Mouse (Mus musculus): ENCODE results near the gene Stk4.

Stk4 gene

DNA sequence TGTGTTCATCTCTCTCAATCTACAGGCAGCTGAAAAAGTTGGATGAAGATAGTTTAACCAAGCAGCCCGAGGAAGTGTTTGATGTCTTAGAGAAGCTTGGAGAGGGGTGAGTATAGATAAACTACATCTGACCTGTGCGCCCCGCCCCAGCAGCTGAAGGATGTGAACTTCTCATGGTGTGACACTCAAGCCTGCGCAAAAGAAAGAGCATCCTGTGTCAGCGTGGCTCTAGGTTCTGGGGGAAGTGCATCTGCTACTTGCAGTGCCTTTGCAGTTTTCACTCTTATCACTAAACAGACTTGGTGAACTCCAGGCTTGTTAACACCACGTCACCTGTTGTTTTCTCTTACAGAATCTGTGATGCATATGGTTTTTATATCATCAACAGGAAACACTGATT, 9.4 kb downstream of the Stk4 start:
- DNase-seq (ENCODE audit: low read depth, low spot score), result no peak

DNA sequence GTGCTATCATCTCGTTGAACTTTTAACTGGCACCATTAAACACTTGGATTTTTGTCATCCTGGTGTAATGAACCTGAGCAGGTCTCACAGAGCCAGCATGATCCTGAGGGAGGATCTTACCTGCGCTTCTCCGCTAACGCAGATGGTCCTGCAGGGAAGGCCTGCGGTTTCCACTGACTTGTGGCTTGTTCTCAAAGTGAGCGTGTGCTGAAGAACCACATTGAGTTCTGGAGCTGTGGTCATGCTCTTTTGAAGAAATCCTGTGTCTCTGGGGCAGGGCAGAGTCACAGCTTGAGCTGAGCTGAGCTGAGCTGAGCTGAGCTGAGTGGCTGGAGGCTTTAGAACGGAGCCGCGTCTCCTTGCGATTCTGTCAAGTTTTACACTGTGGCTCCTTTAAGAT, 11.5 kb downstream of the Stk4 start:
- DNase-seq (ENCODE audit: low read depth, low spot score), result no peak

DNA sequence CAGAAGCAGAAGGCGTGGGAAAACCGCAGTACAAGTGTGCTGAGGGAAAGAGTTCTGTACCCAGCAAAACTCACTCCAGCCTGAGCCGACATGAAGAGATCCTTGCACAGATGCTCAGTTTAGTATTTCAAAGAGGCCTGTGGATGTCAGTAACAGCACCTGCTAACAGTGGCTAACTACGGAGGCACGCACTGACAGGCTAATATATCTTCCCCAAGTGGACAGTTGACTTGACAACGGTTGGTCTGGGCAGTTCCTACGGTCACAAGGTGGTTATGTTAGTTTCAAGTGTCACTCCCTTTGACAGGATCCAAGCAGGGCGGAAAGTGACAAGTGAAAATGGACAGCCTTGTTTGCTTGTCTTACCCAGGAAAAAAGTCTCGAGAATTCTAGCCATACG, 12.1 kb downstream of the Stk4 start:
- DNase-seq (ENCODE audit: low read depth, low spot score), result no peak

DNA sequence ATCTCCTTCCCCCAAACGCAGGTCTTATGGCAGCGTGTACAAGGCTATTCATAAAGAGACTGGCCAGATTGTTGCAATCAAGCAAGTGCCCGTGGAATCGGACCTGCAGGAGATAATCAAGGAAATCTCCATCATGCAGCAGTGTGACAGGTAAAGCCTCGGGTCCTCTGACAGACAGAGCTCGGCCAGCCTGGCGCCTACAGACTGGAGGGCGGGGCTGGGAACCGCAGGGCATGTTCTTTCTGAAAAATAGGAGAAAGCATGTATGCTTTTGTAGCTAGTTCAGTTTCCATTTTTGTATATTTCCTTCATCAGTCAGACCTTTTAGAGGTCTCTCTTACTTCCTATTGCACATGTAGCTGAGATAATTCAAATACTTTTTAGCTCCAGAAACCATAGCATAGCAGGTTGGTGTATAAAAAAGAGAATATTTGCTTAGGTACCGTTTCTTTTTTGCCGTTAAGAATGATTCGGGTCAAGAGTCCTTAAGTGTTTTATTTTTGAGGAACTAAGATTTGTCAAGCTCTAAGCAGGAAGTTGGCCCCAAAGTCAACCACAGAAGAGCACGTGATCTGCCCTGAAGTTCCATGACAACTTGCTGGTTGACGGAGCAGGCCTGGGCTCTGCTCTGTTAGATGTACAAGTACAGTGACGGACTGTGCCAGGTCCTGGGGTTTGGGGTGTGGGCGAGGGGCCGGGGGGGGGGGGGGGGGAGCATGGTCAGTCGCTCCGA, 13.7 kb downstream of the Stk4 start:
- no peak for DNase-seq (ENCODE audit: low read depth, low spot score)

DNA sequence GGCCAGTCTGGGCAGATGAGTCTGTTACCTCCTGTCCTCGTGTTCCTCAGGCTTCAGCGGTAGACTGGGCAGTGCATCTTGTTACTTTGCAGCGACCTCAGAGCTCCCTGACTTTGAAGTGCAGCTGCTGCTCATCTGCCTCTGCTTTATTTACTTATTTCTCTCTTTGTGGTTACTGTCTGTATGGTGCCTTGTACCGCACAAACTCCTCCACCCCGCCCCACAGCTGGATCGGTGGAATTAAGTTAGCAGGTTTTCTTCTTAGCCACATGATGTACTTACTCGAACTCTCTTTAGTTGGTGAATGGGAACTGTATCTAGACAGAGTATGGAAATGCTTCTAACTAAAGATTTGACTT, 14.2 kb downstream of the Stk4 start:
- no peak for DNase-seq (ENCODE audit: low read depth, low spot score)

DNA sequence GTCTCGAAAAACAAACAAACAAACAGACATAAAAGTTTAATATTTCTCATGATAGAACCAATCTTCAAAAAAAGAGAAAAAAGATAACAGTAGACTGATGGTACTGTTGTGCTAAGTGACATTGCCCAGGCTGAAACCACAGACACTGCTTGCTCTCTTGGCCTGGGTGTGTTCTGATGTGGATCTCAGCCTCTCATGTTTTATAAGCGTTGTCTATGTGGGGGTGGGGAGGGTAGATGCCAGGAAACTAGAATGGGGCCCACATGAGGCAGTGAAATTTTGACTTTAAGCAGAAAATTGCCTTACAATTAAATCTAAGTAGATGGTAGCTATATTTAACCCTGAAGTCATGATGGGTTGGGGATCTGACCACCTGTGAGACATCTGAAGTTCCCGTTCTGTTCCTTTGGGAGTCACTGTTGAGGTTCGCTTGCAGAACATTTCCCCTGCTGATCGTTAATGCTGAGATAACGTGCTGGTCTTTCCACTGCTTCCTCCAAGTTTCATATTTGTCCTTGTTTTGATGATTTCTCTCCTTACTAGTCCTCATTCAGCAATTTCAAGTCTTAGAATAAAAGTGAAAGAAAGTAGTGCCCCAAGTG, 17.4 kb downstream of the Stk4 start:
- no peak for DNase-seq (ENCODE audit: low read depth, low spot score)

DNA sequence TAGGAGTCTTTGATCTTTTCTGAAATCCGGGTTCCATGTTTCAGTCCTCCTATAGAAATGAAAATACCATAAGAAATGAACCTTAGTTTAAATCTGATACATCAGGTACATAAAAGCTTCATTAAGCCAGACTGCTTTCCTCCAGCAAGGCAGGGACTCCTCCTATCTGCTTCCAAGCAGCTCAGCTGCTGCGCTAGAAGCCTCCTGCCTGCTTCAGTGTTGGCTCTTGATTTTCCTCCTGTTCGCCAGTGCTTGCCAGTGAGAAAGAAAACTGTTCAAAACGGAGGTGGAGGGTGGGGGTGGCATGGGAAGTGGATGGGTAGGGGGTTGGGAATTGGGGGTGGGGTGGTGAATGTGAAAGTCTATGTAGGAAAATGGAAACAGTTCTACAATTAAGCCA, 19.4 kb downstream of the Stk4 start:
- DNase-seq (ENCODE audit: low read depth, low spot score), result no peak

DNA sequence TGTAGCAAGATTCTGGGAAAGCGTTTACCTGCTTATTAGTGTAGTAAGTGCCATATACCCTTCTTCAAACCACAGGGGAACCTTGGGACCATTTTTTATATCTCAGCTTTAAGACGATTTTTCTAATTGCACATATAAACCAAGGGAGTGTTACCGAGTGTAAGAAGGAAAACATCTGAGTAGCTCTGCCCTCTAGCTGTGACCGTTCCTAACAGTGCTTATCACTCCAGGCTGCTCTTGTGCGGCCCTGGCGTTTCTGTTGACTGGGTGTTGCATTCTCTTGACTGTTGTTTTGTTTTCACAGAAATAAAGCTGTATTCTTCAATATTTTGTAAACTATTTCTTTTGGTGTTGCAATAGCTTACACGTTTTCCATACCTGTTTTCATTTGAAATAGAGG, 24.0 kb downstream of the Stk4 start:
- no peak for DNase-seq (ENCODE audit: low read depth, low spot score)

DNA sequence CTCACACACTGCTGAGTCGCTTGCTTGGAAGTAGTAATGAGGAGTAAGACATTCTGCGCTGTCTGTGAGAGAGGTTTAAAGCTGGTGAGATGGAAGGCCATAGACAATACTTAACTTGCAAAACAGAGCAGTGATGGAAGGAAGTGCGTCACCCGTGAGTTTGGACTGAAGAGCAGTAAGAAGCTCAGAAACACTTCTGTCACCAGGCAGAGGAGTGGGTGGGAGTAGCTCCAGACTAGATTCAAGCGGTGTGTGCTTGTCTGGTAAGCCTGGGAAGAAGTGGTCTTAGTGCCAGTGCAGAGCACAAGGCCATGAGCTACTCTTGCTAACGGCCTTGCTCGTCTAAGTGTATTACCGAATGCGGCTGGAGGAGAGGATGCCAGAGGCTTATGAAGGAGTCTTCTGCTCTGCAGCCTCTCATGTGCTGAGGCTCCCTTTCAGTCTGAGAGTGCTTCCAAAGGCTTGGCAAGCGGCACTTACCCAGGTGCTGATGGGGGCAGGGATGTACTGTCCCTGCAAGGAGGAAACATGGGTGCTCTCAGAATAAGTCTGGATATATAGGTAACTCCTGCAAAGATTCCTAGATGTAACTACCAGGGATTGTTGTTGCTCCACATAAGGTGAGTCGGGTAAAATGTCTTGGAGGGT, 28.6 kb downstream of the Stk4 start:
- DNase-seq (ENCODE audit: low read depth, low spot score), result no peak

DNA sequence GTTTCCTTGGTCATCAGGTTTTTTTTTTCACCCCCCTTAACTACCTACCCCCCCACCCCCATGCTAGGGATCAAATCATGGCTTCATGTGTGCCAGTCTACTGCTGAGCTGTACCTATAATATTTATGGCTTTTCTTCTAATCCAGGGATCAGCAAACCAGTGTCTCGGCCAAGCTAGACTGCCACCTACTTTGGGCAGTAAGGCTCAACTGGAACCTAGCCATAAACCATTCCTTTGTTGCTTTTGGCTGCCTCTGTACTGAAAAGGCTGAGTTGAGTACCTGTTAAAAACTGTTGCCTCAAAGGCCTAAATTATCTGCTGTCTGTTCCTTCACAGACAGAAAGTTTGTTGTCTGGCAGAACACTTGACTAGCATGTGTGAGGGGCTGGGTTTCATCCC, 31.8 kb downstream of the Stk4 start:
- DNase-seq (ENCODE audit: low read depth, low spot score), result no peak

DNA sequence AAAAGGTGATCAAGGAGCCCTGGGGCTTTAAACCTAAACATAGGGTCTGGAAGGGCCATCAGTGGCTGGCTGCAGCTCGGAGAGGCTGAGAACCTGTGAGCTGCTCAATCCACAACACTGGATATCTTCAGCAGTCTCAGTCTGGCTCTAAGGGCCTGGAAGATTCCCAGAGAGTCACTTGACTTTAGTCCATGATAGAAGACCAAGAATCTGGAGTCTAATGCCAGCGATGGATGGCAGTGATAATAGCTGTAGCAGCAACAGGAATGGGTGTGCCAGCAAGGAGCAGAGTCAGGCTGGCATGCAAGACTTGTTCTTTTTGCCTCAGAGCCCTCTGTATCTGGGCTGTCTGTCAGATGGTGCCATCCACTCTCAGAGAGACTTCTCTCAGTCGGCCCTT, 32.2 kb downstream of the Stk4 start:
- DNase-seq (ENCODE audit: low read depth, low spot score), result no peak

DNA sequence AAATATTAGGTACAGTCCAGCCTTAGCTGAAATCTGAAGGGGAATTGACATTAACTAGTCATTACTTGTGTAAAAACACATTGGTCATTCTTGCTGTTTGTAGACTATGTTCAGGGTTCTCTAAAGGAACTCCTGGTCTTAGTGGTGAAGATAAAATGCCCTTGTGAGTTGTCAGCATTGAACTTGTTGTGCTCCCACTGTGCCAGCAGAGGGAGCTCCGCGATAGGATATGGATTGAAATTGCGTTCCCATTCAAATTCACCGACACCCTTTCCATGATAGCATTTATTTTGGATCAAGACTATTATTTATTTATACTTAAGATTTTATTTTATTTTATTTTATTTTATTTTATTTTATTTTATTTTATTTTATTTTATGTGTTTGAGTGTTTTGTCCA, 33.4 kb downstream of the Stk4 start:
- DNase-seq (ENCODE audit: low read depth, low spot score), result peak; percentile 75

DNA sequence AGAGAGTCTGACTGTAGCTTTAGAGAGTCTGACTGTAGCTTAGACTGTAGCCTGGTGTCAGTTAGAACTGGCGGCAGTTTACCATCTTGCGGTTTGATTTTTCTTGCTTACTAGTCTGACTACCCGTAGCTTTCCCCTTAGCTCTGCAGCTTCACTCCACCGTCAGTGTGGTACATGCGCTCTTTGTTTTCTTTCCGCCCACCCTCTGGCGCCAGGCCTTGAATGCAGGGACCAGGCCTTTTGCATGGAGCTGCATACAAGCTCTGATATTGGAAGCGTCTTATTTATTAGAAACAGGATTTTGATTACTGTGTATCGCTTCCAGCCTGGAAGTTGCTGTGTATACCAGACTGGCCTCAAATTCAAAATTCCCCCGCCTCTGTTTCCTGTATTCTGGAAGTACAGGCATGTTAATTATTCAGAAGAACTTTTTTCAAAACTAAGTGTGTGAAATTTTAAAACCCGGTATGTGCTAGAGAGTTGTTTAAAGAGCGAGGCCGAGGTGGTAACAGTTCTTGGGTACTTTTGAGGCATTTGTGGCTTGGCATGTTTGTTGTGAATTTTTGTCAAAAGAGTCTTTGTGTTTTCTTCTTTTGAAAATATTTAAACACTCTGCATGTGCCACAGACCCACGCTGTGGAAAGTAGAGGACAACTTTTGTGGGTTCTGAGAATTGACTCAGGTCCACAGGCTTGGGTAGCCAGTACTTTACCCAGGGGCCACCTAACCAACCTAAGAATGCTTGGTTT, 36.3 kb downstream of the Stk4 start:
- no peak for DNase-seq (ENCODE audit: low read depth, low spot score)

DNA sequence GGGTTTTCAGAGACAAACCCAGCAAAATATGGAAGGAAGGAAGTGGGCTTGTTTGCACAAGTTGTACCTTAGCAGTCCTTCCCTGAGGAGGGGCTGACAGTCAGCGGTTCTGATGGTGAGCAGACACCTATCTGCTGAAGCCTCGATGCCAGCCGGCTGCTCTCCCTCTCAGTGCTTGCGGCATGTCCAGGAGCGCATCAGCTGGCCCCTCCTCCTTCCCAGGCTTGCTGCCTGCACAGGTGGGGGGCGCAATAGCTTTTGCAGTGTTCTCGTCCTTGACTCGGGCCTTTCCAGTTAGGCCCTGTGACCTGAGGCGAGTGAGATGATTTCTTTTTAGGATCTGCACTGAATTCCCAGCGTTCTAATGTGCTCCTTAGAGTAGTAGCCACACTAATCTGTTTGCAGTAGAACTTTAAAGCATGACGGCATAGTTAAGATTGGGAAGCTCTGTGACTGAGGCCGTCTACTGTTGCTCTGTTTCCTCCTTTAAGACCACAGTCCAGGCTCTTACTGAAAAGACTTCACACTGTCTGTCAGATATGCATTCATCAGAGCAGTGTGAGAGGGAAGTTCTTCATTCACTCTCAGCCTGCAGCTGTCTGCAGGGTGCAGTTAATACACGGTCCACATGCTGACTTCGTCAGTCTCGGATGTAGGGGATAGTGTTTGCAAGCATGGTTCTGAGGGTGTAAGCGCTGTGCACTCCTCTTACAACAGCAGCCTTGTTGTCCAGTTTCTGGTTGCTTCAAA, 37.2 kb downstream of the Stk4 start:
- DNase-seq (ENCODE audit: low read depth, low spot score), result no peak

DNA sequence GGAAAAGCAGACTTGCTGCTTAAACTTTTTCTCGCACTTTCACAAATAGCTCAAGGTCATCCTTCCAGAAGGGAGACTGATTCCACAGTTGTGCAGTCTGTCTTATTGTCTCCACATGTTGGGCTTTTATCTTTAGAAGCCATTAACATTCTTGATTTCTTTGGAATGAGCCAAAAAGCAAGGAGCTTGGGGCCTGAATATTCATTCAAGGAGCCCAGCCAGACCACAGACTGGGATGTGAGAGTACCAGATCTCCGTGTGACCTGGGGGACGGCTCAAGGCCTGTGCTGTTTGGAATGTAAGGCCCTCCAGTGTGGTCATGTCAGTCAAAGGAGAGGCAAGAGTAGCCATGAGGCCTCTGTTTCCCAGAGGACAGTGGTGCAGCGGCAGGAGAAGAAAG, 38.4 kb downstream of the Stk4 start:
- peak; percentile 40 for DNase-seq (ENCODE audit: low read depth, low spot score)

DNA sequence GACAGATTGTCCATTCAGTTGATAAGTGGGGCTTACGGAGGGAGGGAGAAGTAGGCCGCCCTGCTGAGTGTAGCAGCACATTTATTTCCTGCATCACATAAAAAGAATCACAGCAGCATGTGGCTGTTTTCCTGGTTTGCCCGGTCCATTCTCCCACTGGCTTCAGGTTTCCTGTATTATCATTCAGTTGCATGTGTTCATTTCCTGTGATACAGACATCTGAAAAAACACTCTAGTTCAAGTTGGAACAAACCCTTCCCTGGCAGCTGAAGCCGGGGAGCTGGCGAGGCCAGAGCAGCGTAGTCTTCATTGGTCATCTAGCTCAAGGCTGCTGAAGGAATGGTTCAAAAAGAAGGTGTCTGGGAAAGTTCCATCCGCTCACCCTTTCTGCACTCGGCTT, 41.4 kb downstream of the Stk4 start:
- DNase-seq (ENCODE audit: low read depth, low spot score), result no peak

DNA sequence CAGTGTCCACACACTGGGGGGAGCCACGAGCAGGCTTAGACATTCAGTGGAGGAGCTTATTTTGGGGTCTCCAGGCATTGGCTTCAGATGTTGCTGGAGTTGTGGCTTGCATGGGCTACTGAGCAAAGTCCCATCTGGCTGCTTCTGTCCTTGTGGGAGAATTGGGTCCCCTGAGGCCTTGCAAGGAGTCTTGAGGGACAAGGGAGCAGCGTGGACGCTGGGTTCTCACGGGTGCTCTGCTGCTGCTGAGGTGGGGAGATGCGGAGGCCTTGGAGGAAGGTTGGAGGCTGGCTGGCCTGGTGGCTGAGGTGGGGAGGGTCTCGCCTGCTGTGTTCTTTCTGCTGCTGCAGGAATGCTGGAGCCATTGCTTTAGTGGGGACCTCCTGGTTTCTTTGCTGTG, 43.9 kb downstream of the Stk4 start:
- DNase-seq (ENCODE audit: low read depth, low spot score), result no peak

DNA sequence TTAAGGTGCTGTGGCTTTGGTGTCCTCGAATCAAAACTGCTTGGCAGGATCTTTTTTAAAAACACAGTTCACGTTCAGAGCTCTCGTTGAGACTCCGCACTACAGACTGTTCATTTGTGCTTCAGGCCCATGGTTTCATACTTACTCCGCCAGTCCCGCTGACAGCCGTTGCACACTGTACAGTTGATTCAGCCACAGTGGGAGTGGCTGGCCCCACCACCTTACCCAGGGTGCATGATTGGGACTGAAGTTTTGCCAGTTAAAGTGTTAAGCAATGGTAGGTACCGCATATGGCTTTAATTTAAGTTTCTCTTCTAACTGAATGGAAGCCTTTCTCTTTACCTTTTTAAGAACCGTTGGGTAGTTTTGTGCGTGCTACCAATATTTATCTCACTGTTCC, 45.4 kb downstream of the Stk4 start:
- no peak for DNase-seq (ENCODE audit: low read depth, low spot score)

DNA sequence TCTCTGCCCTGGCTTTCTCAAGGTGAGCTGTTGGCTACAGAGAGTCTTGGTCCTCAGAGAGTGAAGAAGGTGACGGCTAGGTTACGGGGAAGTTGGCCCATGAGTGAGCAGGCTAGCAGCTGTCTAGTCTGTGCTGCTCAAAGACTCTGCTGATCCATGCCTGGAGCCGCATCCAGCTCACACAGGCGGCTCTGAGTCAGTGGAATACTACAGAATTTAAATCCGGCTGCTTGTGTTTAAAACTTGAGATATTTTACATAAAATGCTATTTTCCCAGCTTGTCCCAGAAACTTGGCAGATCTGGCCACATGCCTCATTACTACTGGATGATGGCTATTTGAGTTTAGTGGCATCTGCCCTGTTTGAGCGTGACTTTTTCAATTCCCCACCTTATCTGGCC, 49.4 kb downstream of the Stk4 start:
- DNase-seq (ENCODE audit: low read depth, low spot score), result no peak

DNA sequence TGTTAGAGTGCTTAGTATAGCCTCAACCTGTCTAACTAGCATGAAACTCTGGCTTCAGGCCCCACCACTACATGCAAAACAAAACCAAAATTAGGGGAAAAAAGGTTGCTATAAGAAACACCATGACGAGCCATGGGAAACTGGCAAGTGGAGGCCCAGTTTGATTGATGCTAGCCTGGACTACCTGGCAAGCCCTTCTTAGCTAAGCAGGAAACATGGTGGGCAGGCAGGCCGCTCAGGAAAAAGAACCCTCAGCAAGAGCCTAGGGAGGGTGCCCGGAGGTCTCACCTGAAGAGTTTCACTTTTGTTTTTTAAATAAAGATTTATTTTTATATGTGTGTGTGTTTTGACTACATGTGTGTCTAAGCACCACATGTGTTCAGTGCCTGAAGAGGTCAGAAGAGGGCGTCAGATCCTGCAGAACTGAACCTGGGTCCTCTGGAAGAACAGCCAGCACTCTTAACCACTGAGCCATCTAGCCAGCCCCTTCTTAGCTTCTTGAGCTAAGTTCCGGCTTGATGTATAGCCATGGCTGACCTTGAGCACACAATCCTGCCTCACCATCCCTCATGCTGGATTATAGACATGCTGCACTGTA, 53.1 kb downstream of the Stk4 start:
- no peak for DNase-seq (ENCODE audit: low read depth, low spot score)

DNA sequence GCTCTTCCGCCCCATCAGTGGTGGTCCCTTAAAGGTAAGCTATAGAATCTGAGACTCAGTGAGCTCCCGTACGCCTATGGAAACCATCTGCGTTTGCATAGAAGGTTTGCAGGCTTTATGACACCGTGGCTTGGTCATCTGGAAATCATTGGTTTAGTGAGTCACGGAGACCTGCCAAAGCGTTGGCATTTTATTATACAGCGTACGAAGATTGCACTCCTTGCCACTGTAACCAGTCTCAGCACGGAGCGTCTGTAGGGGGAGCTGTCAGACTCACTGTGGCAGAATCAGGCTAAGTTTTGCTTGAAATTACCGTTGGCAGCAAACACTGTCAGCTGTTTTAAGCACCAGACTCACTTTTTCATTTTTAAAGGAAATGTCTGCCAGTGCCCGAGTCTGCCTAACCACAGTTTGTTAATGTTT, 56.4 kb downstream of the Stk4 start:
- peak; percentile 53 for DNase-seq (ENCODE audit: low read depth, low spot score)

DNA sequence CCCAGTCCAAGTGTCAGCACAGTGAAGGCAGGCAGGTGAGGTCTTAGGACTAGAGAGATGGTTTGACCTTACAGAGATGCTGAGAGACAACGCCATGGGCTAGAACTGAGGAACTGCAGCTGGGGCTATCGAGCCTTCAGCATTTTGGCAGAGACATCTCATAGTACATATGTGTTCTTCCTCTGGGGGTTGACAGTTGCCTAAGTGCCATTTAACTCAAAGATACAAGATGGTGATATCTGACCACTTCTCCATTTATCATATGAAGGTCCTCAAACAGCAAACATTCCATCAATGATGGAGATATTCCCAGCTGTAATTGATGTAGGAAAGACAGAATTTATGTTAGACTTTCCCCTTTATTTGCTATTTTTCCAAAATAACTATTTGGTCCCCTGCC, 57.2 kb downstream of the Stk4 start:
- no peak for DNase-seq (ENCODE audit: low read depth, low spot score)
